Mouse (Mus musculus): Measurements from ENCODE around the gene Plscr5. TPM values are rescaled to one million over a fixed set of nuclear protein-coding genes. Genes with fewer than 3 reads are reported as not detected.
A peak's percentile ranks its signal among the peaks of the same experiment; 100 is the strongest.
"Not testable (repeated sequence)": the region's sequence is repeated elsewhere in the genome, so short reads cannot be mapped to it uniquely, and the experiment has no call there.

Plscr5 gene
- total RNA-seq (2021), result not detected
- not detected in 2 replicates for polyA plus RNA-seq (2012; rRNA removed)
- long read RNA-seq, result 0 reads

GRCm38 (mm10) chr9:92192636-92193035 lies at the start of gene Plscr5:
TSS of gene Plscr5 (plus strand) at chr9:92192936.
- H3K4me1 ChIP-seq (ENCODE audit: control insufficient read depth, insufficient read depth, low read length); intact Hi-C loops (cut with DNase I); DNase-seq; H3K79me2 ChIP-seq (replicated peaks; ENCODE audit: control insufficient read depth, insufficient read depth, low read length); H3K36me3 ChIP-seq (ENCODE audit: control insufficient read depth, insufficient read depth, low read length); H3K27me3 ChIP-seq (ENCODE audit: control insufficient read depth, insufficient read depth, low read length); H3K27ac ChIP-seq; H3K9ac ChIP-seq (ENCODE audit: low read depth, low read length); H3K4me3 ChIP-seq: not testable (repeated sequence)
- WGBS, result 60% methylated on average over 9 of the region's 9 CpGs

GRCm38 (mm10) chr9:92147555-92148248 lies 45.0 kb upstream of the Plscr5 start:
- Histone ChIP-seq H3K79me2 (replicated peaks; ENCODE audit: control insufficient read depth, insufficient read depth, low read length) (no peaks in the 10 kb centered on the region), H3K27ac (no peak overlapping the region), H3K9ac (ENCODE audit: low read depth, low read length) (no peak overlapping the region), H3K4me3 (no peak overlapping the region), H3K36me3 (ENCODE audit: control insufficient read depth, insufficient read depth, low read length) (no peaks in the 10 kb centered on the region), H3K4me1 (ENCODE audit: control insufficient read depth, insufficient read depth, low read length) (no peaks in the 10 kb centered on the region), H3K27me3 (ENCODE audit: control insufficient read depth, insufficient read depth, low read length) (no peaks in the 10 kb centered on the region)
- WGBS, result 19% methylated on average over 7 of the region's 7 CpGs
- no peak for DNase-seq
- intact Hi-C loops (cut with DNase I), result loop anchor here (1.0 to 10.0 kb wide), 5 partner anchors 59 to 727 kb away; no protein-coding TSS in a partner anchor
- peak; percentile 83 for TF ChIP-seq CTCF (IDR thresholded peaks at IDR 0.05)
- no peak for TF ChIP-seq POLR2A (IDR thresholded peaks at IDR 0.05; ENCODE audit: insufficient read depth, low read depth, low read length)

DNA sequence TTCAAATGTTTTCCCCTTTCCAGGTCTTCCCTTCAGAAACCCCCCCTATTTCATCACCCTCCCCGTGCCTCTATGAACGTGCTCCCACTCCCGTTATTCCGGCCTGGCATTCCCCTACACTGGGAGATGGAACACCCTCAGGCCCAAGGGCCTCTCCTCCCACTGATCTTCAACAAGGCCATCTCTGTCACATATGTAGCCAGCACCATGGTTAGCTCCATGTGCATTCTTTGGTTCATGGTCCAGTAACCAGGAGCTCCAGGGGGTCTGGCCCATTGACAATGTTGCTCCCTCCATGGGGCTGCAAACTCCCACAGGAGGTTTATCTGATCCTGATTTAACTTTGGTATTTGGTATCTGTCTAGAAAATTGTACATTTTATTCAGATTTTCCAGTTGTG lies 30.5 kb upstream of the Plscr5 start:
- no peak overlapping the region for H3K27ac ChIP-seq
- H3K27me3 ChIP-seq (ENCODE audit: control insufficient read depth, insufficient read depth, low read length), result no peaks in the 10 kb centered on the region
- no peak overlapping the region for H3K9ac ChIP-seq (ENCODE audit: low read depth, low read length)
- 70% methylated on average over 4 of the region's 4 CpGs for WGBS
- intact Hi-C loops (cut with DNase I), result no loop called here
- no peaks in the 10 kb centered on the region for H3K36me3 ChIP-seq (ENCODE audit: control insufficient read depth, insufficient read depth, low read length)
- H3K4me3 ChIP-seq, result no peak overlapping the region
- H3K4me1 ChIP-seq (ENCODE audit: control insufficient read depth, insufficient read depth, low read length), result no peaks in the 10 kb centered on the region
- TF ChIP-seq POLR2A (IDR thresholded peaks at IDR 0.05; ENCODE audit: insufficient read depth, low read depth, low read length) (no peak), CTCF (IDR thresholded peaks at IDR 0.05) (no peak), EP300 (IDR thresholded peaks at IDR 0.05; ENCODE audit: insufficient read depth, low read depth, low read length) (no peak)
- DNase-seq, result no peak
- no peaks in the 10 kb centered on the region for H3K79me2 ChIP-seq (replicated peaks; ENCODE audit: control insufficient read depth, insufficient read depth, low read length)

DNA sequence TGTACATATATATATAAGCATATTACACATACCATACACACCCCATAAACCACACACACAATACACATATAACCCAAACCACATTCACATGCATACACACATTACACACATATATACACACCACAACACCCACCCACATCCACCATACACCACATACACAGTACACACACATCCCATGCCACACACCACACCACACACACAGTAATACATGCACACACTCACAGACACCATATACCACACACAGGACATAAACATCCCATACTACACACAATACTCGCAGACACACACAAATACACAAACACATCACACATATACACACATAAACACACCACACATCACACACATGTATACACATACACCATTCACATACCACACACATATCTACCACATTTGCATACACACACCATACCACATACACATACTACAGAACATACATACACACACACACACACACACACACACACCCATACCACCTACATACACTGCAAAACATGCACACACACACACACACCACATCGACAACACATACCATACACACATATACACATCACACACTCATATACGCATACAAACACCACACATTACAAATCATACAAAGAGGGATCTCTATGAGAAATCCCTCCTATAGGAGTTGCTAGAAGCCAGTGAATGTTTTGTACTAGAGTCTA lies 19.3 kb upstream of the Plscr5 start:
- 90% methylated on average over 3 of the region's 3 CpGs for WGBS
- Histone ChIP-seq H3K36me3 (ENCODE audit: control insufficient read depth, insufficient read depth, low read length) (no peaks in the 10 kb centered on the region), H3K27ac (no peak overlapping the region), H3K4me3 (no peak overlapping the region), H3K4me1 (ENCODE audit: control insufficient read depth, insufficient read depth, low read length) (no peaks in the 10 kb centered on the region), H3K79me2 (replicated peaks; ENCODE audit: control insufficient read depth, insufficient read depth, low read length) (no peaks in the 10 kb centered on the region), H3K9ac (ENCODE audit: low read depth, low read length) (no peak overlapping the region), H3K27me3 (ENCODE audit: control insufficient read depth, insufficient read depth, low read length) (no peaks in the 10 kb centered on the region)
- no peak for DNase-seq
- TF ChIP-seq POLR2A (IDR thresholded peaks at IDR 0.05; ENCODE audit: insufficient read depth, low read depth, low read length) (no peak), EP300 (IDR thresholded peaks at IDR 0.05; ENCODE audit: insufficient read depth, low read depth, low read length) (no peak), CTCF (IDR thresholded peaks at IDR 0.05) (no peak)
- intact Hi-C loops (cut with DNase I), result no loop called here

DNA sequence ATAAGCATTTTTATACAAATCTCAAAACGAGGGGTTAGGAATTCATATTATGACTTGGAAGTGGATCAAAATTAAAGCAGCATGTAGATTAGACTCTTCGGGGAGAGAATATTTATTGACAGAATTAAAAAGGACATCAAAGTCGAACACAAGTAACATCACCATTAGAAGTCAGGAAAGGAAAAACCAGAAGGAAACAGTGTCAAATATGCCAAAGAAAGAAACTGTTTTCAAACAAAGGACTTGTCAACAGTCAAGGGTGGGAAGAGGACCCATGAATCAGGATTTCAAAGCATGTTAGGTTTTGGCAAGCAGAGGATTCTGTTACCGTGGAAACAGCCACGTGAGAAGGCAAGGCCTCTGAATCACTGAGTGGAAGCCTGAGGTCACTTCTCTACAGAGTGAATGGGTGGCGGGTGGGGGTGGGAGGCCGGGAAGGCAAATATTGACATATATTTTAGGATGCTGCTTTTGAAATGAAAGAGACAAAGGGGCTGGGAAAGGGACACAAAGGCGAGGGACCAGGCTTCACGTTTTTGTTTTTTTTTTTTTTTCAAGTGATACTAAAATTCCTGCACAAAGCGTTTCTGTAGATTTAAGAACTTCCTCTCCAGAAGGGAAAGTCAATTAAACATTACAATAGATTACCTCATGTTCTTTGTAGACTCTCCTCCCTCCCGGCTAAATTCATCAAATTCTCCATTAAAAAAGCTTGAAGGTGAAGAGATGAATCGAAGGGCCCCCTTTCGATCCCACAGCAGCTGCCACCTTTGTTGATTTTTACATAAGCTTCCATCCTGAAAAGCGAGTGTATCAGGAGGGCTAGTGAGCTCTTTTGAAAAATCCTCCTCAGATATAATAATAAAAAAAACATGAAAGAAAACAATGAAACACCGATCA lies 18.3 kb upstream of the Plscr5 start:
- Histone ChIP-seq H3K9ac (ENCODE audit: low read depth, low read length) (no peak overlapping the region), H3K4me3 (no peak overlapping the region), H3K4me1 (ENCODE audit: control insufficient read depth, insufficient read depth, low read length) (no peaks in the 10 kb centered on the region), H3K27ac (no peak overlapping the region), H3K27me3 (ENCODE audit: control insufficient read depth, insufficient read depth, low read length) (no peaks in the 10 kb centered on the region), H3K79me2 (replicated peaks; ENCODE audit: control insufficient read depth, insufficient read depth, low read length) (no peaks in the 10 kb centered on the region), H3K36me3 (ENCODE audit: control insufficient read depth, insufficient read depth, low read length) (no peaks in the 10 kb centered on the region)
- DNase-seq, result no peak
- intact Hi-C loops (cut with DNase I), result no loop called here
- 55% methylated on average over 15 of the region's 15 CpGs for WGBS
- TF ChIP-seq CTCF (IDR thresholded peaks at IDR 0.05) (no peak), POLR2A (IDR thresholded peaks at IDR 0.05; ENCODE audit: insufficient read depth, low read depth, low read length) (no peak), EP300 (IDR thresholded peaks at IDR 0.05; ENCODE audit: insufficient read depth, low read depth, low read length) (no peak)

All from heart, adult 2 months (tissue).